Comparison of ENCODE assay signal across 9 mouse cellular contexts in genomic region chr8:73350366-73350765, GRCm38 (mm10). TPM values are rescaled to one million over a fixed set of nuclear protein-coding genes. Genes with fewer than 3 reads are reported as not detected.
DNase-seq lines count a peak whose midpoint lies in the region; ATAC-seq lines count a peak whose summit lies in the region.
"Had no signal": no experiment of that assay in that cellular context is flagged by ENCODE, and none has a peak within 500 bp of the region (broad histone marks: within the 10 kb centered on the region; RNA-seq: fewer than 3 reads in every experiment).

No protein-coding gene starts in this region.

- no peaks in the 10 kb centered on the region for H3K27me3 ChIP-seq in neural tube, embryonic 11.5 days (ENCODE audit: control insufficient read depth, insufficient read depth, low read length)
- H3K27me3 ChIP-seq in hindbrain, embryonic 10.5 days (ENCODE audit: insufficient read depth, poor library complexity, severe bottlenecking): no peaks in the 10 kb centered on the region
- no peaks in the 10 kb centered on the region for H3K27me3 ChIP-seq in midbrain, embryonic 11.5 days (ENCODE audit: control insufficient read depth, insufficient read depth, low read length)

- H3K9ac ChIP-seq in neural tube, embryonic 11.5 days (ENCODE audit: low read length): no peak overlapping the region
- no peak overlapping the region for H3K9ac ChIP-seq in midbrain, embryonic 11.5 days (ENCODE audit: low read length)

- H3K27ac ChIP-seq in neural tube, embryonic 11.5 days (ENCODE audit: low read depth, low read length): no peak overlapping the region
- H3K27ac ChIP-seq in hindbrain, embryonic 10.5 days: no peak overlapping the region
- no peak overlapping the region for H3K27ac ChIP-seq in midbrain, embryonic 11.5 days (ENCODE audit: low read depth, low read length)

- no peaks in the 10 kb centered on the region for H3K36me3 ChIP-seq in neural tube, embryonic 11.5 days (ENCODE audit: control insufficient read depth, insufficient read depth, low read length)
- H3K36me3 ChIP-seq in hindbrain, embryonic 10.5 days: no peaks in the 10 kb centered on the region
- no peaks in the 10 kb centered on the region for H3K36me3 ChIP-seq in midbrain, embryonic 11.5 days (ENCODE audit: control insufficient read depth, insufficient read depth, low read length)

- no peak for ATAC-seq in neural tube, embryonic 11.5 days (ENCODE audit: insufficient read depth, low FRiP score, low TSS enrichment)
- no peak for ATAC-seq in midbrain, embryonic 11.5 days (ENCODE audit: low FRiP score)

- H3K4me1 ChIP-seq in neural tube, embryonic 11.5 days (ENCODE audit: control insufficient read depth, insufficient read depth, low read length): peaks cover 15% of the 10 kb centered on the region
- H3K4me1 ChIP-seq in hindbrain, embryonic 10.5 days (replicated peaks): peaks cover 33% of the 10 kb centered on the region
- H3K4me1 ChIP-seq in midbrain, embryonic 11.5 days (ENCODE audit: control insufficient read depth, insufficient read depth, low read length): peaks cover 11% of the 10 kb centered on the region

- H3K9me3 ChIP-seq in neural tube, embryonic 11.5 days (ENCODE audit: control insufficient read depth, low read length): no peaks in the 10 kb centered on the region
- H3K9me3 ChIP-seq in hindbrain, embryonic 10.5 days: no peaks in the 10 kb centered on the region
- no peaks in the 10 kb centered on the region for H3K9me3 ChIP-seq in midbrain, embryonic 11.5 days (ENCODE audit: control insufficient read depth, low read length)

- 34% methylated on average over 2 of the region's 2 CpGs for WGBS in neural tube, embryonic 11.5 days
- 24% methylated on average over 2 of the region's 2 CpGs for WGBS in hindbrain, embryonic 10.5 days
- whole genome bisulfite sequencing in midbrain, embryonic 11.5 days: 32% methylated on average over 2 of the region's 2 CpGs

- H3K4me2 ChIP-seq in neural tube, embryonic 11.5 days (ENCODE audit: low read depth): no peak overlapping the region; the same call in 1 of the 2 replicates
- H3K4me2 ChIP-seq in midbrain, embryonic 11.5 days: no peak overlapping the region

- DNase-seq in cerebellum, adult 8-10 months: peak; percentile 27
- no peak for DNase-seq in cerebellum, adult 11 months
- DNase-seq in neural tube, embryonic 11.5 days (ENCODE audit: low spot score): peak; percentile 29
- DNase-seq in neural tube, embryonic 10.5 days (ENCODE audit: extremely low spot score, low spot score): no peak
- DNase-seq in hindbrain, embryonic 10.5 days (ENCODE audit: low spot score): peak; percentile 6
- DNase-seq in midbrain, embryonic 11.5 days (ENCODE audit: low spot score, missing footprints): peak; percentile 90
- no peak for DNase-seq in urinary bladder, adult 2 months (ENCODE audit: low spot score)
- DNase-seq in layer of hippocampus, adult 8-10 months (ENCODE audit: low spot score in 2 of 2): no peak

- H3K4me3 ChIP-seq in neural tube, embryonic 11.5 days (ENCODE audit: low read depth, low read length): no peak overlapping the region
- no peak overlapping the region; the same call in 1 of the 2 replicates for H3K4me3 ChIP-seq in hindbrain, embryonic 10.5 days
- no peak overlapping the region for H3K4me3 ChIP-seq in midbrain, embryonic 11.5 days (ENCODE audit: low read depth, low read length)
- H3K4me3 ChIP-seq: megakaryocyte, embryonic 14.5 days had no signal

RNA-seq across cellular contexts. Expression of gene Large1, which starts 3.0 kb away (rescaled TPM):
- polyA plus RNA-seq in neural tube, embryonic 11.5 days (2014; fragmentation: Nextera tagmentation; extraction: Ambion mirVana): 10.0 and 11.0 TPM in 2 replicates
- 6.7 and 7.3 TPM in 2 replicates for polyA plus RNA-seq in hindbrain, embryonic 10.5 days (2016; fragmentation: Nextera tagmentation; extraction: Ambion mirVana)
- 8.4 and 10.5 TPM in 2 replicates for polyA plus RNA-seq in midbrain, embryonic 11.5 days (2014; fragmentation: Nextera tagmentation; extraction: Ambion mirVana)
- 20.4 and 23.7 TPM in 2 replicates for polyA plus RNA-seq in urinary bladder, adult 2 months (2012; rRNA removed)
- 100 to 1,000 TPM; 127 to 150 (median 138) TPM for total RNA-seq in layer of hippocampus, adult 8-10 months (2022)

Comparison
In these comparisons a context has a peak if more than half of its experiments do, and no peak if none do; other contexts are left out.
1. DNase-seq: peak in cerebellum, adult 8-10 months (single experiment), neural tube, embryonic 11.5 days (single experiment), hindbrain, embryonic 10.5 days (single experiment) and midbrain, embryonic 11.5 days (single experiment); none in cerebellum, adult 11 months (single experiment), neural tube, embryonic 10.5 days (single experiment), urinary bladder, adult 2 months (single experiment) and layer of hippocampus, adult 8-10 months (0 of 2).